Mouse (Mus musculus): ENCODE data around the gene Rilpl1. TPM values are rescaled to one million over a fixed set of nuclear protein-coding genes. Genes with fewer than 3 reads are reported as not detected.
"Not testable (repeated sequence)": the region's sequence is repeated elsewhere in the genome, so short reads cannot be mapped to it uniquely, and the experiment has no call there.

The Rilpl1 gene
- total RNA-seq, 2 experiments from 2014 or later: 75.7 to 89.4 TPM

- no peak for DNase-seq (ENCODE audit: low spot score in 2 of 2)
Observed at GRCm38 (mm10) chr5:124529697-124530096, 1.5 kb downstream of the Rilpl1 start.

DNA sequence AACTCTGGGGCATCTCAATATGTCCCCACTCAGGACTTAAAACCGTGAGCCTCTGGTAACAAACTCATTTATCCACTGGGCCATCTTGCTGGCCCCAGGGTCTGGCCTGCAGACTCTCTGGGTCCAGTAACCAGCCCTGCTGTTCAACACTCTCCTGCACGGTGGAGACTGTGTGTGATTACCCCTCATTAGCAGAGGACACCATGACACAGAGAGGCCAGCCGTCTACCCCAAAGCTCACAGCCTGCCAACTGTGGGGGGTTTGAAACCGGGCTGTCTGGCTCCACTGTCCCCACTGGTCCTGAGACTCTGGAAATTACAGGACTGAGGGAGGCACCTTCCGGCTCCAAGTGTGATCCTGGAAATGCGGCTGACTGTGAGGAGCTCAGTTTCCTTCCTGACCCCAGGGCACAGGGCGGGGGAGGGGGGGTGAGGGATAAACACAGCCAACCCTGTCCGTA, 2.0 kb downstream of the Rilpl1 start:
- no peak for DNase-seq (ENCODE audit: low spot score in 2 of 2)

DNA sequence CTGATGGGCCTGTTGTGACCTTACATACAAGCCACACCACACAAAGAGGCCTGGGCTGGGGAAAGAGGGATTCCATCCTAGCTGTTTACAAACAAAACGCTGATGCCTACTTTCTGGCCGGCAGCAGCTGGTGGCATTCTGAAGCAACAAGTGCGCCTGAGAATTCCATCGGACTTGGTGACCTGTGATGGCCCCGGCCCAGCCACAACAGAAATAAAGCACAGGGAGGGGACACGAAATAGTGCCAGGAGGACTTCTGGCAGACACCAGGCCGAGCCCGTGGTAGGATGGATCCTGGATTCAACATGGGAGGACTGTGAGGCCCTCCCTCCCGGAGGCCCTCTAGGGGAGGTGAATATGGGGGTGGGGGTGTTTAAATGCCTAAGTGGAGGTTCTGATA, 2.4 kb downstream of the Rilpl1 start:
- DNase-seq (ENCODE audit: low spot score in 2 of 2): no peak

DNA sequence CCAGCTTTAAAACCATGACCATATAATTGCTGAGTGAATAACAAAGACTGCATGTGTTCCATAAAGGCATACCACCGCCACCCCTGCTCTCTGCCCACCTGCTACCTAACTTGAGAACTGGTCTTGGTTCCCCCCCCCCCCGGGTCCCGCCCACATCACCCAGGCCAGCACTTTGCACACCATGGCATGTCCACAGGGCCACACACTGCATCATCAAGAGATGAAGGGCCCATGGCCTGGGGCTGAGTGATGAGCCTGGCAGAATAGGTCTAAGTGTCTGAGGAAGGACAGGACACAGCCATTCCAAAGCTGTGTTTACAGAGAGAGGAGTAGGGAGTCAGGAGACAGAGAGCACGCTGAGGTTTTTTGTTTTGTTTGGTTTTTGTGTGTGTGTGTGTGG, 2.8 kb downstream of the Rilpl1 start:
- DNase-seq (ENCODE audit: low spot score in 2 of 2): no peak

GRCm38 (mm10) chr5:124524943-124525342, 6.2 kb downstream of the Rilpl1 start:
- no peak for DNase-seq (ENCODE audit: low spot score in 2 of 2)

GRCm38 (mm10) chr5:124523032-124523431, 8.2 kb downstream of the Rilpl1 start:
- DNase-seq (ENCODE audit: low spot score in 2 of 2): no peak

GRCm38 (mm10) chr5:124521588-124521987, 9.6 kb downstream of the Rilpl1 start:
- DNase-seq (ENCODE audit: low spot score in 2 of 2): no peak

DNA sequence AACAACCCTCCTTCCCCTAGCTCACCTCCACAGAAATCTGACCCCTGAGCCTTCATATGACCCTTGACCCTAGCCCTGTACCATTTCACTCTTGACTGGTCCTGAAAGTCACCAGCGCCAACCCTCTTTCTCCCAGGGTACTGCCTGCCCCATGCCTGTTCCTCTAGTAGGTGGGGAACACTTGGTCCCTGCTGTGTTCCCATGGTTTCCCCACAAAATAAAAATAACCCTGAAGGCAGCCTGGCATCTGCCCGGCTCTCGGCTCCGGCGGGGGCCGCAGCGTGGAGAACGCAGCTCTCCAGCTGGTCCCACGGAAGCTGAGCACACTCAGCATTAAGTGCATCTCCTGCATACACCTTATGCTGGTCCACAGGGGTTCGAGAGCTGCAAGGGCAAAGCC, 12.5 kb downstream of the Rilpl1 start:
- peak; percentile 85 to 92 for DNase-seq (ENCODE audit: low spot score in 2 of 2)

DNA sequence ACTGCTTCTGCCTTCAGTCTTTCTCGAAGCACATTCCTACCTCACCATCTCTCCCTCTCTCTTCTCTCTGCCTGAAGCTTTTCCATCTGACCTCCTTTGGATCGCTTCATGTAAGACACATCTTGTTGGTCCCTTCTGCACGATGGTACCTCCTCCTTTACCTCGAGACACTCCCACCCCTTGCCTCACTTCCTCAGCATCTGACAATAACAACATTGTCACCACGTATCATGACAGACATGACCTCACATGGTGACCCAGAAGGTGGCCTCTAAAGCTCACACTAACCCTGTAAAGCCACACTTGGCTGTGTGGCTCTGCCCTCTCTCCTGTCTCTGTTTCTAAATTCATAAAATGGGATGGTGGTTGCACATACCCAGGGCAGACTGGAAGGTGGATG, 15.4 kb downstream of the Rilpl1 start:
- no peak for DNase-seq (ENCODE audit: low spot score in 2 of 2)

- DNase-seq (ENCODE audit: low spot score in 2 of 2): no peak
Observed at GRCm38 (mm10) chr5:124510536-124511050, 20.6 kb downstream of the Rilpl1 start.

DNA sequence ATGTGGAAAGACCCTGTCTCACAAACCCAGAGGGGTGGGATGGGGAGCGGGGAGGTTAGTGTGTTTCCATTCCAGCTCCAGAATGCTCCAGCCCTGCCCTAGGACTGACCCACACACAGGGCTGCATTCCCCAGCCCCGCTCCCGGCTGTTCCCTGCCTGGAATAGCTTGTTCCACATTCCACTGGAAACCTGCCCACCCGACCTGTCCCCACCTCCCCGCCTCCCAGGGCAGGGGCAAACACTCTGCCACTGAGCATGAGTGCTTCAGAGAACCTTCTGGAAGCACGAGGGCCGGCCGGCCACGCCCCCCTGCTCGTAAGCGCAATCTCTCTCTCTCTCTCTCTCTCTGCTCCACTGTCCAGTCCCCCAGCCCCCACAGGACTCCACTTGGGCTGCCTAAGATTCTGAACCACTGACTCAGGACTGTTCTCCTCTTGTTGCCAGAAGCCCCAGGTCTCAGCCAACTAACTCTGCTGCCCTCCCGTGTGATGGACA, 21.4 kb downstream of the Rilpl1 start:
- no peak for DNase-seq (ENCODE audit: low spot score in 2 of 2)

- DNase-seq (ENCODE audit: low spot score in 2 of 2): no peak
Observed at GRCm38 (mm10) chr5:124509200-124509599, 22.0 kb downstream of the Rilpl1 start.

GRCm38 (mm10) chr5:124506731-124507359, 24.3 kb downstream of the Rilpl1 start:
- DNase-seq (ENCODE audit: low spot score in 2 of 2): no peak

- DNase-seq (ENCODE audit: low spot score in 2 of 2): no peak
Observed at GRCm38 (mm10) chr5:124505235-124505634, 26.0 kb downstream of the Rilpl1 start.

DNA sequence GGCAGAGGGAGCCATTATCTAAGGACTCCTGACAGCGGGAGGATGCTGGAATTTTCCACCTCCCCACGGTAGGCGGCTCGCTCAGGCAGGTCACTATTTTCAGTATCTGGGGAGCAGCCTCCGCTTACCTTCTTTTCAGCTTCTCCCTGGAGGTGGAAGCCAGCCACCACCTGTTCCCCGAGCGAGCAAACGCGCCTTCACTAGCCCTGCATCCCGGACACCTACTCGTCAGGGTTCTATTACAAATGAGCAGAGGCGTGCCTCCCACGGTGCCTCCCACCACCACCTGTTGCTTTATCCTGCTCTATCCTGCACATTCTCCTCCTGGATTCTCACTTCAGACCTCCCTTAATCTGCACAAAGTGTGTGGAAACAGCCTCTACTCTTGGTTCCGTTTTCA, 27.4 kb downstream of the Rilpl1 start:
- peak; percentile 87 to 96 for DNase-seq (ENCODE audit: low spot score in 2 of 2)

DNA sequence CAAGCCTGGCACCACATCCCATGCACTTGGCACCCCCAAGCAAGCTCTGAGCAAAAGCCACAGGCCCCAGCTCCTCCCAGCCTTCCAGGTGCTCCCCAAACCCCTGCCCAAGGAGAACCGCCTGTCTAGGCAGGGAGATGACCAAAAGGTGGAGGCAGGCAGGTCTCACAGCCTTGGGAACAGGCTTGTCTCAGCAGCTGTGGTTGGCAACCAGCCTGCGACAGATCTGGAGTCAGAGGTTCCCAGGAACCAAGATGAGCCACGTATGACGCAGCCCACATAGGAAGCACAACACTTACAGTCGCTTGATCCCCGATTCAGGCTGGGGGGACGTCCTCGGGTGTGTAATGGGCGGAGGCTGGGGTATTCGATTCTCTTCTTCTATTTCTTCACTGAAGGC, 29.6 kb downstream of the Rilpl1 start:
- DNase-seq (ENCODE audit: low spot score in 2 of 2): no peak

- peak; percentile 42 to 71 for DNase-seq (ENCODE audit: low spot score in 2 of 2)
Observed at GRCm38 (mm10) chr5:124500573-124500972, 30.6 kb downstream of the Rilpl1 start.

DNA sequence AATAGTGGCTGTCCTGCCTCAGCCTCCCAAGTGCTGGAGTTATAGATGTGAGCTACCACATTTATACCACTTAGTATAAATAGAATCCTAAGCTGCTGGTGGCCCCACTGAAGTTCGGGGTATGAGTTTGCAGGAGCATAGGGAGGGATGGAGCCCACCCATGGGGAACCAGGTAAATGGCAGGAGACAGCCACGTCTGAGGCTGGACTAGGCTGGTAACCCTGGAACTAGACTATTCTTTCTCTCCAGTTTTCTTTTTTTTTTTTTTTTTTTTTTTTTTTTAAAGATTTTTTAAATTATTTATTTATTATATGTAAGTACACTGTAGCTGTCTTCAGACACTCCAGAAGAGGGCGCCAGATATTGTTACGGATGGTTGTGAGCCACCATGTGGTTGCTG, 31.2 kb downstream of the Rilpl1 start:
- DNase-seq (ENCODE audit: low spot score in 2 of 2): not testable (repeated sequence)

- DNase-seq (ENCODE audit: low spot score in 2 of 2): no peak
Observed at GRCm38 (mm10) chr5:124499001-124499400, 32.2 kb downstream of the Rilpl1 start.

DNA sequence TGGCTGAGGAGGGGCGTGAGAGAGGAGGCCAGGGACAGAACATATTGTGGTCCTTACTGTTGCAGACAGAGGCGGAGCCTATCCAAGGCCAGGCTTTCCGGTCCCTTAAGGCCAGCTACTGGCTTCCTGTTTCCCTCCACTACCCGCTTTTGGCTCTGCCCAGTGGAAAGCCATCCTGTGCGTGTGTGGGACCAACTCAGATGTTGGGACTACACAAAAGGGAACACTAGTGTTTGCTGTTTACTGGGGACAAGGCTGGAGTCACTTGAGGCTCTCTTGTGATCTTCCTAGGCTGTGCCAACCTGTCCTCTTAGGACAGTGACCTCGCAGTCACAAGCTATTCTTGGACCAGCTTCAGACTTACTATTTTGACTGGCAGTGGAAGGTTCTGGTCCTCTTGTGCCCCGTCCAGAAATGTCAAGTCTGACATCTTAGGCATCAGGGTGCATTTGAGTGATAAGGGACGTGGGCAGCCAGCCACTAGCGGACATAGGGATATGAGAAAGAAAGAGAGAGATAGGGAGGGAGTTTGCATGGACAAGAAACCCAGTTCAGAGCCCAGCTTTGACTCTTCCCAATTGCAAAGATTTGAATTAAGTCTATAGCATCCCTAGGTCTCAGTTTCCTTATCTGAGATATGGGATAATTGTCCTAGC, 32.8 kb downstream of the Rilpl1 start:
- no peak for DNase-seq (ENCODE audit: low spot score in 2 of 2)

DNA sequence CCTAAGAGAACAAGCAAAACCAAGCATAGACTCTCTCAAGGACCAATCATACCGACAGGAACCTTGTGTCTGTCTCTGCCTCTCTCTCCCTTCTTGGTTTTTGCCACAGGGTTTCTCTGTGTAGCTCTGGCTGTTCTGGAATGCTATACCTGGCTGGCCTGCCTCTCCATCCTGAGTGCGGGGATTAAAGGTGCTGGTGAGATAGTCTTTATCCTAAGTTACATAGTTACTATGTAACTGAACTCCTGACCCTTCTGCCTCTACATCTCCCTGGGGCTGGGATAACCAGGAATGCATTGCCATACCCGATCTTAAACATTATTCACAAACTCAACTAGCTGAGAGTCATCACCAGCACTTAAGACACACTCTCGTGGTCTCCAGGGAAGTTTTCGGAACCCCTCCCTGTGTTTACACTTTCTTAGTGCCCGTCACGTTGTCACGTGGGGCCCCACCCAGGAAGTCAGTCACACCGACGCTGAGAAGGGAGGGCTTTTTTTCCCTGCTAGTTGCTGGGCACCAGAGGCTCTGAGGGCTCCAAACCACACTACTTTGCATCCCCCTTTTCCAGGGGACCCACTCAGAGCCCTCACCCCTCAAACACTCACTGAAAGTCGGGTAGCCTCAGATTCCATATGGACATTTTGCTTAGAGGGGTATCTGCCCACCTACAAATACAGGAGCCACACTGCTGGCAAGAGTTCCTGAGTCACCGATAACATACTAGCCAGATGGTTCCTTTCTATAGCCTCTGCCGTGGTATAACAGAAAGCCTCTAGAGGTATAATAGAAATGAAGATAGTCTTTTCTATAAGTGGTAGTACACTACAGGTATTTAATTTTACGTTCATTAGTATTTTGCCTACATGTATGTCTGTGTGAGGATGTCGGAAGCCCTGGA, 34.3 kb downstream of the Rilpl1 start:
- no peak for DNase-seq (ENCODE audit: low spot score in 2 of 2)

DNA sequence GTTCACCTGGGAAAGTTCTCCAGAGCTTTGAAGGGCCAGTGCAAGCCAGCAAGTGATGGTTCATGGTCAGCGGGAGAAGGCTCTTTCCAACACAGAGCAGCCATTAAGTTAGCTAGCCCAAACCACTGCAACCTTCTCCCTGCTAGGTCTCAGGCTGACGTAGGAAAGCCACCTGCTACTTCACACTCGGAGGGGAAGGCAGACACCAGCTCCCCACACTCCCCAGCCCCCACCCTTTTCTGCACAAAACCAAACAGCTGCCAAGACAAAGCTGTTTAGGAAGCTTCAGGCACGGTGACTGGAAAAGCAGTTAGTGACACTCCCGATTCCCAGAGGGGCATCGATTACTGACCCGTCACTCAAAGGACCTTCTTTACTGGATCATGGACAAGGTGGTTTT, 35.6 kb downstream of the Rilpl1 start:
- DNase-seq (ENCODE audit: low spot score in 2 of 2): no peak

Data from layer of hippocampus, adult 18-20 months (tissue).